Mouse (Mus musculus) heart, postnatal 4 days (tissue): Measurements from ENCODE around the gene Cav2. TPM values are rescaled to one million over a fixed set of nuclear protein-coding genes. Genes with fewer than 3 reads are reported as not detected.

Source experiments
- DNase-seq: peaks from one replicate; pipeline ENCODE4 v3.0.0; 2021
- total RNA-seq, 2 experiments: library from RNA; stranded (reverse); gene quantifications; 2 replicates each; pipeline ENCODE4 v1.2.3; 2021

Cav2 gene
- total RNA-seq, 2 experiments from 2014 or later: 51.3 to 54.4 TPM

- DNase-seq: no peak
Observed at GRCm38 (mm10) chr6:17314241-17314640, 33.3 kb downstream of the Cav2 start.

- DNase-seq: no peak
Observed at GRCm38 (mm10) chr6:17314659-17315616, 34.0 kb downstream of the Cav2 start.

GRCm38 (mm10) chr6:17316294-17317166 lies 35.5 kb downstream of the Cav2 start:
- DNase-seq: no peak

- no peak for DNase-seq
Observed at GRCm38 (mm10) chr6:17317167-17317524, 36.2 kb downstream of the Cav2 start.

- DNase-seq: no peak
Observed at GRCm38 (mm10) chr6:17317944-17318343, 37.0 kb downstream of the Cav2 start.

GRCm38 (mm10) chr6:17321976-17322375 lies 41.0 kb downstream of the Cav2 start:
- no peak for DNase-seq

GRCm38 (mm10) chr6:17327216-17327615 lies 46.2 kb downstream of the Cav2 start:
- no peak for DNase-seq

GRCm38 (mm10) chr6:17329801-17330200 lies 48.8 kb downstream of the Cav2 start:
- no peak for DNase-seq

GRCm38 (mm10) chr6:17337724-17338123 lies 56.7 kb downstream of the Cav2 start:
- DNase-seq: no peak

Other genes starting within 250 kb of the Cav2 start
- gene Tes, start 216.0 kb upstream of the Cav2 start, total RNA-seq: 1 to 10 TPM; 5.6 to 7.6 TPM
- gene Cav1, start 25.1 kb downstream of the Cav2 start, total RNA-seq: 100 to 1,000 TPM; 462 to 484 TPM
- 1 to 10 TPM; 4.3 to 5.1 TPM for gene Met, start 182.6 kb downstream of the Cav2 start, total RNA-seq